Mouse (Mus musculus) C2C12 (cell line): Measurements from ENCODE around the gene Lgalsl.

Experiments
- CTCF ChIP-seq: IDR thresholded peaks from one replicate; pipeline ENCODE4 v1.5.1; 2011; ENCODE audit not compliant: control insufficient read depth, insufficient read depth, insufficient read length
- FOSL1 ChIP-seq: IDR thresholded peaks from one replicate; pipeline ENCODE4 v1.8.0; 2011; ENCODE audit warnings: mild to moderate bottlenecking, low read length; ENCODE audit not compliant: poor library complexity, insufficient read depth, severe bottlenecking
- MYOG ChIP-seq: IDR thresholded peaks from one replicate; pipeline ENCODE4 v1.6.1; 2011; ENCODE audit not compliant: control insufficient read depth, insufficient read length; ENCODE audit errors: extremely low read depth
- USF1 ChIP-seq: IDR thresholded peaks from one replicate; pipeline ENCODE4 v1.6.1; 2011; ENCODE audit warnings: low read depth, mild to moderate bottlenecking, control low read depth, moderate library complexity

DNA sequence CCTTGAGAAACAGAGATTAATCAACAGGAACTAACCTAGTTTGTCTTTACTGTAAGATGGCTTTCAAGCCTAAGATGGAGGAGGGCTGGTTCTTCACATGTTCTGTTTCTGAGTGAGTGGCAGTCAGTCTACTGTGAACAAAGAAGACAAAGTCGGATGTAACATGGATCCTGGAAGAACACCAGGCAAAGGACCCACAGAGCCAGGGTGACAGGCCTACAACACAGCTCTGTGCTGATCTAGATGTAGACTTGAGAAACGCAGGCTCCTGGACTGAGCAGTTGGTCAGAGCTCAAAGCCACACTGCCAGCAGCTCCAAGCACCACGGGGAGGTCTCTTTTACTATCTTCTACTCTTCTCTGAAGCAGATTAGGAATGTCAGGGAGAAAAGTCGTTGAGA is 37.2 kb downstream of the Lgalsl start:
- TF ChIP-seq USF1 (no peak), MYOG (no peak), CTCF (no peak), FOSL1 (no peak)
